Mouse (Mus musculus) kidney, postnatal 0 days (tissue): ENCODE measurements around the gene Kat7. TPM values are rescaled to one million over a fixed set of nuclear protein-coding genes. Genes with fewer than 3 reads are reported as not detected.
A peak's percentile ranks its signal among the peaks of the same experiment; 100 is the strongest.

Experiments used
- ATAC-seq: fragments of 200-750 bp; cut with Nextera tagmentation; replicated peaks from 2 replicates; pipeline ENCODE4 v1.8.0; 2017; ENCODE audit warnings: low read depth, moderate number of reproducible peaks, moderate TSS enrichment, moderate library complexity; ENCODE audit not compliant: low FRiP score
- DNase-seq: peaks from one replicate; pipeline ENCODE4 v3.0.0-alpha.2; 2016; ENCODE audit warnings: low spot score
- H3K27ac ChIP-seq: fragments of 300-500 bp; sonication (generic); 2 replicates; pipeline ENCODE4 v1.5.1; 2014; ENCODE audit warnings: mild to moderate bottlenecking
- H3K27me3 ChIP-seq: fragments of 300-500 bp; sonication (generic); 2 replicates; pipeline ENCODE4 v1.6.1; 2014; ENCODE audit warnings: low read length, mixed read lengths; ENCODE audit not compliant: insufficient read depth
- H3K36me3 ChIP-seq: fragments of 300-500 bp; sonication (generic); 2 replicates; pipeline ENCODE4 v1.6.1; 2014; ENCODE audit warnings: low read length, mixed read lengths; ENCODE audit not compliant: insufficient read depth
- H3K4me1 ChIP-seq: fragments of 300-500 bp; sonication (generic); replicated peaks from 2 replicates; pipeline ENCODE4 v1.6.1; 2014; ENCODE audit warnings: antibody characterized with exemption, low read length, mixed read lengths; ENCODE audit not compliant: insufficient read depth
- H3K4me2 ChIP-seq: fragments of 300-500 bp; sonication (generic); 2 replicates; pipeline ENCODE4 v1.6.1; 2014; ENCODE audit warnings: mild to moderate bottlenecking, low read length, moderate library complexity, mixed read lengths
- H3K4me3 ChIP-seq: fragments of 300-500 bp; sonication (generic); replicated peaks from 2 replicates; pipeline ENCODE4 v1.5.1; 2014; ENCODE audit warnings: low read depth, low read length
- H3K9ac ChIP-seq: fragments of 300-500 bp; sonication (generic); 2 replicates; pipeline ENCODE4 v1.6.1; 2014; ENCODE audit warnings: low read depth, low read length
- H3K9me3 ChIP-seq: fragments of 300-500 bp; sonication (generic); replicated peaks from 2 replicates; pipeline ENCODE4 v1.6.1; 2016; ENCODE audit warnings: low read length, inconsistent platforms, mixed read lengths
- CTCF ChIP-seq: IDR thresholded peaks from 2 replicates; pipeline ENCODE4 v1.5.1; 2016; ENCODE audit warnings: antibody characterized with exemption, low read depth, mild to moderate bottlenecking, moderate library complexity
- WGBS: fragments of 180-500 bp; shearing (Covaris S2); extraction: QIAGEN DNeasy Blood & Tissue Kit; methylation state at CpG from one replicate; pipeline ENCODE4 v1.1.7; 2014; 5-methylcytosine and 5-hydroxymethylcytosine counted together
- polyA plus RNA-seq: library from polyadenylated mRNA; unstranded; fragments of >200 nt; fragmentation: Nextera tagmentation; extraction: Ambion mirVana; gene quantifications from 2 replicates; pipeline ENCODE4 v1.2.1, GENCODE M21; 2015

Gene Kat7
- polyA plus RNA-seq, 1 experiment from 2014 or later = 49.0 TPM

GRCm38 (mm10) chr11:95310648-95311424 is 790 bp upstream of the Kat7 start:
- Histone ChIP-seq H3K27ac (peak overlapping the region; percentile 86), H3K27me3 (no peaks in the 10 kb centered on the region), H3K9me3 (no peaks in the 10 kb centered on the region), H3K36me3 (peaks cover 5% of the 10 kb centered on the region; the same call in 1 of the 2 replicates), H3K4me3 (peak overlapping the region; percentile 91), H3K4me2 (peak overlapping the region; percentile 65), H3K4me1 (no peaks in the 10 kb centered on the region), H3K9ac (peak overlapping the region; percentile 60)
- TF ChIP-seq CTCF = no peak
- no peak for DNase-seq
- no peak for ATAC-seq
- WGBS = 5% methylated on average over 17 of the region's 17 CpGs

DNA sequence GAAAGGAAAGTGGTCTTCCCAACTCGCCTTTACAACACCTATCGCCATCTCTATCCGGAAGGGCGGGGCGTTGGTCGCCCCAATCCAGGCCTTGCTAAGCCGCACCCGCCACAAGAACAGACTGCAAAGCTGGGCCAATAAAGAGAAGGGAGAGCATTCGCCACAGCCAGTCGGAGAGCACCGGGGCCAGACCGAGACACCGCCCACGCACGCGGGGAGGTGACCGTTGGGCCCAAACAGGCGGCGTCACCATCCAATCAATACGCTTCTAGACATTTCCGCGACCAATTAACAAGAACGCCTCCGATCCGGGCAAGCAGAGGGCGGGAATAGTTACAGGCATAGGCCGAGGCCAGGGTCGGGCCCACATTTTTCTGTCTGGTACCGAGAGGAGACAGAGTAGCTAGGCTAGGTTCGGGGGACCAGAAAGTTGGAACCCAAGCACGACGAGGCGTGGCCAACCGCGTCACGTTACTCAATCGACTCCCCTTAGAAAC is 488 bp downstream of the Kat7 start:
- H3K4me3 ChIP-seq = peak overlapping the region; percentile 91
- peaks cover 5% of the 10 kb centered on the region; the same call in 1 of the 2 replicates for H3K36me3 ChIP-seq
- H3K27ac ChIP-seq = peak overlapping the region; percentile 99
- peak overlapping the region; percentile 89 for H3K4me2 ChIP-seq
- DNase-seq = peak; percentile 100
- peak; percentile 92 for ATAC-seq
- no peaks in the 10 kb centered on the region for H3K9me3 ChIP-seq
- H3K9ac ChIP-seq = peak overlapping the region; percentile 95
- H3K27me3 ChIP-seq = no peaks in the 10 kb centered on the region
- TF ChIP-seq CTCF = no peak
- no peaks in the 10 kb centered on the region for H3K4me1 ChIP-seq
- 0% methylated on average over 37 of the region's 37 CpGs for WGBS

- TF ChIP-seq CTCF = no peak
- no peak overlapping the region for H3K4me2 ChIP-seq
Measured at GRCm38 (mm10) chr11:95307526-95307925, 2.5 kb downstream of the Kat7 start.

GRCm38 (mm10) chr11:95305600-95305999 is 4.4 kb downstream of the Kat7 start:
- Histone ChIP-seq H3K27me3 (no peaks in the 10 kb centered on the region), H3K4me1 (no peaks in the 10 kb centered on the region), H3K4me2 (no peak overlapping the region), H3K36me3 (peaks cover 24% of the 10 kb centered on the region), H3K9ac (no peak overlapping the region), H3K9me3 (no peaks in the 10 kb centered on the region), H3K4me3 (no peak overlapping the region), H3K27ac (no peak overlapping the region)
- DNase-seq = no peak
- 93% methylated on average over 7 of the region's 7 CpGs for WGBS
- ATAC-seq = no peak
- TF ChIP-seq CTCF = peak; percentile 39; the same call in 1 of the 2 replicates

More at GRCm38 (mm10) chr11:95307526-95307925, 2.5 kb downstream of the Kat7 start:
- Histone ChIP-seq H3K36me3 (peaks cover 11% of the 10 kb centered on the region), H3K9ac (no peak overlapping the region), H3K4me3 (no peak overlapping the region), H3K27me3 (no peaks in the 10 kb centered on the region), H3K4me1 (no peaks in the 10 kb centered on the region), H3K9me3 (no peaks in the 10 kb centered on the region), H3K27ac (no peak overlapping the region)
- ATAC-seq (no peak), DNase-seq (no peak)
- 54% methylated on average over 8 of the region's 8 CpGs for WGBS

DNA sequence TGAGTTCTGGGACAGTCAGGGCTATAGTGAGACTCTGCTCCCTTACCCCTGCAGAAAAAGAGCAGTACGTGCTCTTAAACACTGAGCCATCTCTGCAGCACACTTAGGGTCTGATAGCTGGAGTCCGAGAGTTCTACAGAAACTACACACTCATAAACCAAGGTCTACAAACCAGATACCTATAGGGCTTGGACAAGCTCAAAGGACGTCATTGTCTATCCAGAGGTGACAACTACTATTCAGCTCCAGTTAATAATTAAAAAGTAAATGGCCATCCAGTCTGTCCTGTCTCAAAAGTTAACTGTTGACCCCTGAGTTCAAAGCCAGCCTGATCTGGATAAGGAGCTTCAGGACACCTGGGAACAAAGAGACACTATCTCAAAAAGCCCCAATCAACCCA is 8.3 kb downstream of the Kat7 start:
- no peak for ATAC-seq
- peaks cover 43% of the 10 kb centered on the region for H3K36me3 ChIP-seq
- H3K27ac ChIP-seq = no peak overlapping the region

GRCm38 (mm10) chr11:95299886-95300285 is 10.2 kb downstream of the Kat7 start:
- WGBS = 92% methylated on average over 12 of the region's 12 CpGs
- Histone ChIP-seq H3K4me1 (no peaks in the 10 kb centered on the region), H3K9ac (no peak overlapping the region), H3K4me3 (no peak overlapping the region), H3K27ac (no peak overlapping the region), H3K4me2 (no peak overlapping the region), H3K27me3 (no peaks in the 10 kb centered on the region), H3K36me3 (peaks cover 39% of the 10 kb centered on the region; the same call in 1 of the 2 replicates), H3K9me3 (no peaks in the 10 kb centered on the region)
- ATAC-seq (no peak), DNase-seq (no peak)
- TF ChIP-seq CTCF = no peak

More for the DNA sequence above, 8.3 kb downstream of the Kat7 start:
- H3K9ac ChIP-seq = no peak overlapping the region
- no peak for TF ChIP-seq CTCF
- H3K27me3 ChIP-seq = no peaks in the 10 kb centered on the region
- no peaks in the 10 kb centered on the region for H3K4me1 ChIP-seq
- H3K4me3 ChIP-seq = no peak overlapping the region
- H3K9me3 ChIP-seq = no peaks in the 10 kb centered on the region
- H3K4me2 ChIP-seq = no peak overlapping the region
- WGBS = 86% methylated on average over 3 of the region's 3 CpGs
- no peak for DNase-seq
